Comparison of ENCODE assay signal across 7 mouse cellular contexts in genomic region chr17:24736330-24737051, GRCm38 (mm10). TPM values are rescaled to one million over a fixed set of nuclear protein-coding genes. Genes with fewer than 3 reads are reported as not detected.
DNase-seq lines count a peak whose midpoint lies in the region; ATAC-seq and TF ChIP-seq lines count a peak whose summit lies in the region.

TSS of gene Msrb1 (plus strand) at chr17:24736642.

- H3K9ac ChIP-seq in intestine, postnatal 0 days (ENCODE audit: low read depth, low read length): peak within 1 kb of the TSS; percentile 58
- H3K9ac ChIP-seq in midbrain, embryonic 12.5 days (replicated peaks): peak within 1 kb of the TSS; percentile 67

- peak; percentile 97 for DNase-seq in adrenal gland, postnatal 10 days
- DNase-seq in embryonic facial prominence, embryonic 10.5 days (ENCODE audit: low spot score): peak; percentile 96
- DNase-seq in gonadal fat pad, adult 2 months (ENCODE audit: low read depth): peak; percentile 89
- peak; percentile 92 for DNase-seq in left cerebral cortex, postnatal 4 days

- peak within 1 kb of the TSS; percentile 82 for H3K27ac ChIP-seq in embryonic facial prominence, embryonic 10.5 days (replicated peaks)
- H3K27ac ChIP-seq in intestine, postnatal 0 days (ENCODE audit: low read depth, low read length): peak within 1 kb of the TSS; percentile 65
- H3K27ac ChIP-seq in midbrain, embryonic 12.5 days (replicated peaks): peak within 1 kb of the TSS; percentile 36; the same call in 1 of the 2 replicates
- H3K27ac ChIP-seq in small intestine, adult 2 months (ENCODE audit: insufficient read depth, low read depth, low read length): peak within 1 kb of the TSS; percentile 75

- H3K4me2 ChIP-seq in intestine, postnatal 0 days (replicated peaks; ENCODE audit: low read depth): peak within 1 kb of the TSS; percentile 83
- peak within 1 kb of the TSS; percentile 93 for H3K4me2 ChIP-seq in midbrain, embryonic 12.5 days (replicated peaks)

- peak within 1 kb of the TSS; percentile 79 for H3K4me3 ChIP-seq in embryonic facial prominence, embryonic 10.5 days
- H3K4me3 ChIP-seq in intestine, postnatal 0 days (ENCODE audit: low read depth, low read length): peak within 1 kb of the TSS; percentile 64
- H3K4me3 ChIP-seq in midbrain, embryonic 12.5 days: peak within 1 kb of the TSS; percentile 59
- peak within 1 kb of the TSS; percentile 80 for H3K4me3 ChIP-seq in small intestine, adult 2 months (ENCODE audit: low read depth, low read length)

- TF ChIP-seq POLR2A in small intestine, adult 2 months (IDR thresholded peaks at IDR 0.05; ENCODE audit: low read depth, low read length): peak; percentile 95

- intact Hi-C loops in left cerebral cortex, postnatal 4 days (cut with DNase I): no loop called here

- H3K27me3 ChIP-seq in embryonic facial prominence, embryonic 10.5 days (replicated peaks; ENCODE audit: low read depth, poor library complexity, severe bottlenecking): peaks cover 15% of the 10 kb centered on the region; the same call in 1 of the 2 replicates
- H3K27me3 ChIP-seq in intestine, postnatal 0 days (replicated peaks; ENCODE audit: control insufficient read depth, insufficient read depth, low read length): no peaks in the 10 kb centered on the region
- H3K27me3 ChIP-seq in midbrain, embryonic 12.5 days: peaks cover 4% of the 10 kb centered on the region; the same call in 1 of the 2 replicates
- no peaks in the 10 kb centered on the region for H3K27me3 ChIP-seq in small intestine, adult 2 months (ENCODE audit: control insufficient read depth, insufficient read depth, low read length)

- ATAC-seq in intestine, postnatal 0 days: peak; percentile 93
- ATAC-seq in midbrain, embryonic 12.5 days (ENCODE audit: low FRiP score, low read depth): peak; percentile 96

- peaks cover 11% of the 10 kb centered on the region; the same call in 1 of the 2 replicates for H3K36me3 ChIP-seq in embryonic facial prominence, embryonic 10.5 days (replicated peaks)
- peaks cover 10% of the 10 kb centered on the region; the same call in 1 of the 2 replicates for H3K36me3 ChIP-seq in intestine, postnatal 0 days (ENCODE audit: control insufficient read depth, insufficient read depth)
- H3K36me3 ChIP-seq in midbrain, embryonic 12.5 days: peaks cover 4% of the 10 kb centered on the region; the same call in 1 of the 2 replicates
- peaks cover 5% of the 10 kb centered on the region for H3K36me3 ChIP-seq in small intestine, adult 2 months (ENCODE audit: control insufficient read depth, insufficient read depth, low read length)

- no peak for TF ChIP-seq CTCF in intestine, postnatal 0 days (IDR thresholded peaks at IDR 0.05; ENCODE audit: low read depth)
- TF ChIP-seq CTCF in small intestine, adult 2 months (IDR thresholded peaks at IDR 0.05; ENCODE audit: extremely low read depth, insufficient read length, insufficient replicate concordance, low read depth, low read length): no peak

- 2% methylated on average over 29 of the region's 29 CpGs for WGBS in embryonic facial prominence, embryonic 10.5 days
- WGBS in intestine, postnatal 0 days: under 1% methylated on average over 29 of the region's 29 CpGs
- WGBS in midbrain, embryonic 12.5 days: 1% methylated on average over 29 of the region's 29 CpGs
- under 1% methylated on average over 29 of the region's 29 CpGs for WGBS in small intestine, adult 2 months

- H3K4me1 ChIP-seq in embryonic facial prominence, embryonic 10.5 days: peaks cover 23% of the 10 kb centered on the region
- 0 out of 2 replicates have a peak, but pooled peaks cover 9% of the 10 kb centered on the region for H3K4me1 ChIP-seq in intestine, postnatal 0 days (replicated peaks; ENCODE audit: control insufficient read depth, insufficient read depth, low read length)
- peaks cover 13% of the 10 kb centered on the region for H3K4me1 ChIP-seq in midbrain, embryonic 12.5 days
- H3K4me1 ChIP-seq in small intestine, adult 2 months (ENCODE audit: control insufficient read depth, insufficient read depth, insufficient read length, low read length): peaks cover 15% of the 10 kb centered on the region; the same call in 1 of the 2 replicates

- H3K9me3 ChIP-seq in embryonic facial prominence, embryonic 10.5 days: no peaks in the 10 kb centered on the region
- no peaks in the 10 kb centered on the region for H3K9me3 ChIP-seq in intestine, postnatal 0 days (ENCODE audit: control insufficient read depth)
- H3K9me3 ChIP-seq in midbrain, embryonic 12.5 days: no peaks in the 10 kb centered on the region

RNA-seq across cellular contexts. Expression of gene Msrb1, which starts in this region (rescaled TPM):
- 10 to 100 TPM; 75.1 to 93.3 TPM for total RNA-seq in adrenal gland, postnatal 10 days (2021)
- polyA plus RNA-seq in embryonic facial prominence, embryonic 10.5 days (2016; fragmentation: Nextera tagmentation; extraction: Ambion mirVana): 21.6 and 24.6 TPM in 2 replicates
- polyA plus RNA-seq in gonadal fat pad, adult 2 months (2012; rRNA removed): 112 and 152 TPM in 2 replicates
- polyA plus RNA-seq in intestine, postnatal 0 days (2015; fragmentation: Nextera tagmentation; extraction: Ambion mirVana): 47.4 and 47.8 TPM in 2 replicates
- 10 to 100 TPM; 36.6 to 42.7 TPM for total RNA-seq in left cerebral cortex, postnatal 4 days (2021)
- polyA plus RNA-seq in midbrain, embryonic 12.5 days (2016; fragmentation: Nextera tagmentation; extraction: Ambion mirVana): 18.4 and 20.8 TPM in 2 replicates
- polyA plus RNA-seq in small intestine, adult 2 months (2012; rRNA removed): 29.5 and 54.2 TPM in 2 replicates

Comparison
In these comparisons a context has a peak if more than half of its experiments do, and no peak if none do; other contexts are left out.
1. Peak in every context shown above with its lines: DNase-seq, ATAC-seq, H3K4me3 ChIP-seq and H3K27ac ChIP-seq.